Mouse (Mus musculus) hematopoietic stem cell, adult 5-6 weeks (primary cell): ENCODE data around the gene Hhipl1. TPM values are rescaled to one million over a fixed set of nuclear protein-coding genes. Genes with fewer than 3 reads are reported as not detected.

Experiments used
- ATAC-seq, 2 experiments: fragments of 125-278 bp in 1 of 2; replicated peaks in 1 of 2; 2 replicates each; pipeline ENCODE4 v1.8.0; 2016 to 2017; ENCODE audit warnings: inconsistent platforms in 2 of 2, mild to moderate bottlenecking in 2 of 2, moderate number of reproducible peaks in 2 of 2, low read depth in 1 of 2, moderate TSS enrichment in 1 of 2; ENCODE audit not compliant: low FRiP score in 2 of 2, poor library complexity in 2 of 2, severe bottlenecking in 2 of 2, insufficient read depth in 1 of 2, low TSS enrichment in 1 of 2
- total RNA-seq: library from RNA; stranded (forward); fragments of 172-1452, 232-1000 nt; gene quantifications from 2 replicates; pipeline ENCODE4 v1.2.3, GENCODE M21; 2017

Gene Hhipl1
- total RNA-seq, 1 experiment from 2014 or later, result not detected

DNA sequence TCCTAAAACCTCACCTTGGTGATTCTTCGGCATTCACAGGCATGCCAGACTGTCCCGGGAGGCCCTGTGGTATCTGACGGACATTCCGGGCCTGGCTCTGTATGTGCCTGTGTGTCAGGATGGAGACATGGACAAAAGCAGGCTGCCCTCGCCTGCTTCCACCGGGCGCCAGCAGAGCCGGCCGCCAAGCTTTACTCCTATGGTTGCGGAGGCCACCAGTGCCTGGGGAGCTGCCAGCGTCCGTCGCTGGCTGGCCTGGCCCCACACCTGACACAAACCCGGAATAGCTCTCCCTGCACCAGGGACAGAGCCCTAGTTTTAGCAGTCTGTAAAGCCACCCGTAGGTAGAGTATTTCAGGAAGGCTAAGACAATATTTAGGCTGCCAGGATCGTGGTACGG is 66.2 kb downstream of the Hhipl1 start:
- no peak for ATAC-seq

DNA sequence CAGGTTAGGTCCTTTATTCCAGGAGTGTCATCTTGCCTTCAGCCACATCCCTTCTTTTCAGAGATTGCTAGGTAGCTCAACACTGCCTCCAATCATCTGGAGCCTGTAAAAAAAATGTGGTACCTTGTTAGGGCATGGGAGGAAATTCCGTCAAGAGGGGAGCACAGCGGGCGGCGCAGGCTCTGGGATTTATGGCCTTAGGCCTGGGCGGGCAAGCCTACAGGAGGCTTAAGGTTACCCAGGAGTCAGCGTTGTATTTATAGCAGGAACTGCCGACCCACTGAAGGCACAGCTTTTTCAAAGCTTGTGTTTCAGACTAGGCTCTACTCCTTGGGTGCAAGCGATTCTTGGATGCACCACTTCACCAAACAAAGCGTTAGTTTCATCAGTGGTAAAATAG is 67.5 kb downstream of the Hhipl1 start:
- ATAC-seq, result no peak

DNA sequence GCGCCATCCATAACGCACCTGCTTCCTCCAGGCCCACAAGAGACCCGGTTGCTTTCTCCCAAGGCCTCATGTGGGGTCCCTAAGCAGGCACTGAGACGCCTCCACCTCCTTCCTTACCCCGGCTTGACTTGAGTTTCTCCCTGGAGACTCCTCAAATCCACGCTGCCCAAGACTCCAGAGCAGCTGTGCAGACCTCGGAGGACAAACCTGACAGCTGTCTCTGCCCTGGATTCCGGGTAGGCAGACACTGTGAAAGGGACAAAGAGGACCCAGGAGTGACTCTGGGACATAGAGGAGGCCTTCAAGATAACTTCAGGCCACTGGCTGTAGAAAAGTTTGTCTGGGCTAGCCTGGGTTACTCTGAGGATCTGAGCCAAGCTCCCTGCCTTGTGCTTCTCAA is 68.6 kb downstream of the Hhipl1 start:
- no peak for ATAC-seq

DNA sequence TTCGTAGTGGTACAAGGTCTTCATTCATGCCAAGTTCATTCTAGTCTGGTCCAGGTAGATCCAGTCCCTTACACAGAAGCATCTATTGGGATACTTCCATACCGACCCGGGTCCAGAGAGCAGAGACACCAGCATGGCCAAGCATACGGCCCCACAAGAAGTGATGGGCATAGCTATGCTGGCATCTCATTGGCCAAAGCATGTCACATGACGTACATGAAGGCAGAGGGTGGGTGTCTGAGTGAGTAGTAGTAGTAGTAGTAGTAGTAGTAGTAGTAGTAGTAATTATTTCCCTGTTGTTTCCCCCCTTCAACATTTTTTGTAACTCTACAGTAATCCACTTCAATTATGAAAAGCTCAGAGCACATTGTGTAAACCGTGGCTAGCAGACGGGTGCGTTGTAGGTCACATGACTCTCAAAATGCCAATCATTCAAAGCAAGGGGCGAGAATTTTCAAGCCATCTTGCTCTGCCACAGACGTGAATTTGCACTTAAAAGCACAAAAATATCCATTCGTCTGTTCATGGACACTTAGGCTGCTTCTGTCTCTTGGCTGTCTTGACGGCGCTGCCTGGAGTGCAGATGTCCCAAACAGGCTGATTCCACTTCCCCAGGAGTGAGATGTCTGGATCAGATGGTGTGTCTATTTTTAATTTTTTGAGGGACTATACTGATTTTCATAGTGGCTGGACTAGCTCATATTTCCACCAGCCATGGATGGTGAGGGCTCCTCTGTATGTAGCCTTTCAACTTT is 72.5 kb downstream of the Hhipl1 start:
- ATAC-seq, result no peak

Other genes starting within 250 kb of the Hhipl1 start
- 99.8 and 107 TPM in 2 replicates for gene Setd3, start 127.0 kb upstream of the Hhipl1 start, total RNA-seq
- 15.1 and 20.9 TPM in 2 replicates for gene Ccnk, start 126.7 kb upstream of the Hhipl1 start, total RNA-seq
- 1.4 and 4.4 TPM in 2 replicates for gene Ccdc85c, start 30.8 kb upstream of the Hhipl1 start, total RNA-seq
- gene Cyp46a1, start 28.1 kb downstream of the Hhipl1 start, total RNA-seq, result 0.10 and 0.38 TPM in 2 replicates
- not detected in 2 replicates for gene Eml1, start 64.7 kb downstream of the Hhipl1 start, total RNA-seq
- gene Evl, start 248.4 kb downstream of the Hhipl1 start, total RNA-seq, result 19.3 and 40.1 TPM in 2 replicates